Mouse (Mus musculus) liver, adult 10 weeks (tissue): Measurements from ENCODE around the gene Raet1e. TPM values are rescaled to one million over a fixed set of nuclear protein-coding genes. Genes with fewer than 3 reads are reported as not detected.

ENCODE experiments used
- polyA plus RNA-seq: library from polyadenylated mRNA; stranded (reverse); fragments of 350-450 nt; fragmentation: Illumina TruSeq; extraction: RNeasy Lipid Tissue Mini Kit (QIAGEN cat#74804); gene quantifications from one replicate; pipeline ENCODE4 v1.2.3, GENCODE M21; 2014; ENCODE audit warnings: low read depth, low replicate concordance

The Raet1e gene
- polyA plus RNA-seq: 13.6 TPM

DNA sequence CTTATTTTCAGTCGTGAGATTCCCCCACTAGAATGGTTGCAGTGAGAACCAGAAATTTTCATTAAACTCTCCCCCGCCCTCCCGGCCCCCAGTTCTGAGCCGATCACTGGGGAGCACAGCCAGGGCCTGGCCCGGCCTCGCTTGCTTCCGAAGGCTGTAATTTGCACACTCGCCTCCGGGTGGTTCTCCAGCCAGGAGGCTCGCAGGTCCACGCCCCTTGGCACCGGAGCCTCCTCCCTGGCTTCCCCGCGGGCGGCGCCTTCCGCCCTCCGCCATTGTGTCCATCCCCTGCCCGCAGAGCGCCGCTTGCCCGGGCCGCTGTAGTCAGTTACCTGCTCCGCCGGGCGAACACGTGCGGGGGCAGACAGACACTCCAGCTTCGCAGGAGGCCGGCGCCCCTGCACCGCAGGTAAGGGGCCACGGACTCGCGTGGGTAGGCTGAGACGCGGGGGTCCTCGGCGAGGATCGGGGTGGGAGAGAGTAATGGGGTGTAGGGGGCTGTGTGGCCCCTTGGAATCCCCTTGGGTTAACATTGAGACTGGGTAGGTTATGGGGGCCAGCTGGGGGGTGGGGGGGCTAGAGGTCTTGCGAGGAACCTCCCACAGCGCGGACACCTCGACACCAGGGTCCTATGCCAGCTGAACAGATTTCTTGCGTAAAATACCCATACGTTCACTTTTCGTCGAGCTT, at the start of gene Raet1e, which contains the start of gene H60b:
Raet1e (plus strand) TSS at position 260 of the 690 bp plus-strand sequence.
H60b (plus strand) TSS at position 277 of the 690 bp plus-strand sequence.

DNA sequence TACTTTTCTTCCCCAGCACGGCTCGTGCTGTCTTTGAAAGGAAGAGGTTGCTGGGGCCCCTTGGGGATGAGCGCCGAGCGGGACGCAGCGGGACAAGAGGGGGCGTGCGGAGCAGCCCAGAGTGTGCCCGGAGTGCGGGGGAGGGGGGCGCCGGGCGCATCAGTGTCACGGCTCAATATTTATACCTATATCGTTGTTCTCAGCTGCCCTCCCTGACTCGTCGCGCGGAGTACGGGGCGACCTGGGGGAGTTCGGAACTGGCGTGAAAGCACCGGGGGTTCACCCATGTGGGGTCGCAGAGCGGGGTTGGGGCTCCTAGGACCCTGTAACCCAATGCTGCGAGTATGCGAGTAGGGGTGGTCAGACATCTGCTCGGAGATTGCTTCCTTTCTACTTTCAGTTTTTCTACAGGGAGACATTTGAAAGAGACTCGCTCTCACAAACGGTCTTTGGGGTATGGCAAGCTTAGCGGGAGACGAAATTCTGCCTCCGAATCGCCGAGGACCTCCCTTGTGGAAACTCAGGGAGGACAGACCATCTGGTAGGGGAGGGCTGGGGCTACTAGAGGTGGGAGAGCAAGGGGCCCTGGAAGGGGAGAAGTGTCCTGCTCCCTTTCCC, 9.2 kb upstream of the Raet1e start, which contains the start of gene E030030I06Rik:
E030030I06Rik (minus strand) TSS at position 198 of the 618 bp plus-strand sequence.

DNA sequence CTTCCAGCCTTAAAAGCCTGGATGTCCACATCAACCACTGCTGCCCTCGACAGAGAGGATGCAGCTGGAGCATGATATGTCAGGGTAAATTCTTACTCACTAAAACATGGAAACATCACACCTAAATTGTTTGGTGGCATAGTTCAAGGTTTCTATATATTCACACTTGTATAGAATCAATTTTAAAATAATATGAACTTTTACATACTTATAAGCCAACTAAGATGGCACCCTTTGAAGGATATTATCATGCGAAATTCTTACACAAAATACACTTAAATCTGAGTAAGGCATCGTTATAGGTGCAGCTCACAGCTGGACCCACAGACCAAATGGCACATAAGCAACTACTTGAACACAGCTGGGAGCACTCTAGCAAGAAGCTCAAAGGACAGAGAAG, 201.9 kb downstream of the Raet1e start, which contains the start of gene Raet1d:
Raet1d (plus strand) TSS at position 301 of the 400 bp plus-strand sequence.

Other genes starting within 250 kb of the Raet1e start
- gene 4930444G20Rik, start 90.5 kb upstream of the Raet1e start, polyA plus RNA-seq: not detected
- 1.6 TPM for gene E030030I06Rik, start 9.3 kb upstream of the Raet1e start, polyA plus RNA-seq
- not detected for gene H60b, start within 50 bp of the Raet1e start, polyA plus RNA-seq
- gene Raet1d, start 202.0 kb downstream of the Raet1e start, polyA plus RNA-seq: 56.1 TPM